Mouse (Mus musculus) myocyte (in vitro differentiated cells): ENCODE measurements around the gene Cul5.

ENCODE experiments used
- E2F4 ChIP-seq: IDR thresholded peaks from one replicate; pipeline ENCODE4 v1.6.1; 2011; ENCODE audit warnings: mild to moderate bottlenecking, control low read depth, moderate library complexity; ENCODE audit not compliant: insufficient read depth
- MAX ChIP-seq: IDR thresholded peaks from one replicate; pipeline ENCODE4 v1.6.1; 2011; ENCODE audit warnings: low read depth, mild to moderate bottlenecking, control low read depth
- POLR2A ChIP-seq: IDR thresholded peaks from one replicate; pipeline ENCODE4 v1.6.1; 2011; ENCODE audit warnings: low read depth, mild to moderate bottlenecking, control low read depth, moderate library complexity; ENCODE audit not compliant: insufficient read length
- TCF12 ChIP-seq: IDR thresholded peaks from one replicate; pipeline ENCODE4 v1.6.1; 2011; ENCODE audit warnings: mild to moderate bottlenecking, control low read depth; ENCODE audit not compliant: poor library complexity, insufficient read depth, severe bottlenecking

GRCm38 (mm10) chr9:53603384-53603783 is 66.4 kb downstream of the Cul5 start:
- TF ChIP-seq TCF12 = no peak
- no peak for TF ChIP-seq POLR2A
- no peak for TF ChIP-seq MAX
- no peak for TF ChIP-seq E2F4
